Mouse (Mus musculus) megakaryocyte-erythroid progenitor cell, adult 5-6 weeks (primary cell): ENCODE data around the gene Vmn2r33. TPM values are rescaled to one million over a fixed set of nuclear protein-coding genes. Genes with fewer than 3 reads are reported as not detected.
"Not testable (repeated sequence)": the region's sequence is repeated elsewhere in the genome, so short reads cannot be mapped to it uniquely, and the experiment has no call there.

Experiments
- ATAC-seq: replicated peaks from 2 replicates; pipeline ENCODE4 v1.8.0; 2016; ENCODE audit warnings: mild to moderate bottlenecking, inconsistent platforms; ENCODE audit not compliant: severe bottlenecking, poor library complexity, low FRiP score, low TSS enrichment
- total RNA-seq, 2 experiments: library from RNA; stranded (forward) in 1 of 2; stranded (reverse) in 1 of 2; fragments of 200-1000, 215-1000 nt in 1 of 2; fragments of >200 nt in 1 of 2; fragmentation: Nextera tagmentation in 1 of 2; gene quantifications; 2 replicates each; pipeline ENCODE4 v1.2.3; 2014 to 2017

Gene Vmn2r33
- total RNA-seq (2014; fragmentation: Nextera tagmentation) (not detected in 2 replicates), total RNA-seq (2017) (not detected in 2 replicates)

DNA sequence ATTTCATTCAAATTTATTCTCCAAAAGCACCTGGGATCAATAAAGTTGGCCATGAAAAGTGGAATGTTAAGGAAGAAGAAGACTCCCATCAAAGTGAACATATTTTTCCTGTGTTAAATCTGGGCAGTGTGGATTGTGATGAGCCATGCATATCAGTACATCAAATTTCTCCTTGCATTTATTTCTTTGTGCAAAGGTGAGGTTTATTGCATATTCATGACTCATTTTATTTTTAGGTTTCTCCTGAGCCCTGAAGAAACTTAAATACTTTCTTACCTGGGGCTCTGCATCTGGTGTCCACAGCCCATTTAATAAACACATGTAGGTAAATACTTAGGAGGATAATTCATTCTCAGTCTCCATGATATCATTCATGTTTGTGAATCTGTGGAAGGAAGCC is at the start of gene Vmn2r33:
Gene Vmn2r33 (minus strand): TSS at position 101 of the 400 bp plus-strand sequence.
- ATAC-seq = not testable (repeated sequence)

Other genes starting within 250 kb of the Vmn2r33 start
- 0.04 TPM in 1 of 2 replicates, not detected in the other for gene Vmn2r30, start 229.2 kb downstream of the Vmn2r33 start, total RNA-seq (2014; fragmentation: Nextera tagmentation)
- gene Vmn2r30, start 229.2 kb downstream of the Vmn2r33 start, total RNA-seq (2017) = not detected in 2 replicates
- not detected in 2 replicates for gene Gm45783, start 192.2 kb downstream of the Vmn2r33 start, total RNA-seq (2014; fragmentation: Nextera tagmentation)
- gene Gm45783, start 192.2 kb downstream of the Vmn2r33 start, total RNA-seq (2017) = not detected in 2 replicates
- not detected in 2 replicates for gene Vmn2r31, start 167.1 kb downstream of the Vmn2r33 start, total RNA-seq (2014; fragmentation: Nextera tagmentation)
- not detected in 2 replicates for gene Vmn2r31, start 167.1 kb downstream of the Vmn2r33 start, total RNA-seq (2017)
- not detected in 2 replicates for gene Vmn2r32, start 86.8 kb downstream of the Vmn2r33 start, total RNA-seq (2014; fragmentation: Nextera tagmentation)
- not detected in 2 replicates for gene Vmn2r32, start 86.8 kb downstream of the Vmn2r33 start, total RNA-seq (2017)
- gene Vmn2r34, start 122.7 kb upstream of the Vmn2r33 start, total RNA-seq (2014; fragmentation: Nextera tagmentation) = not detected in 2 replicates
- gene Vmn2r34, start 122.7 kb upstream of the Vmn2r33 start, total RNA-seq (2017) = not detected in 2 replicates